Mouse (Mus musculus) cerebellum, adult 9-11 months (tissue): Measurements from ENCODE around the gene Kcnq5.
A peak's percentile ranks its signal among the peaks of the same experiment; 100 is the strongest.
"Not testable (repeated sequence)": the region's sequence is repeated elsewhere in the genome, so short reads cannot be mapped to it uniquely, and the experiment has no call there.

Experiments
- DNase-seq: peaks from one replicate; pipeline ENCODE4 v3.0.0; 2022

Kcnq5 gene

GRCm38 (mm10) chr1:21460941-21461689, 500.6 kb downstream of the Kcnq5 start:
- DNase-seq: peak; percentile 17

GRCm38 (mm10) chr1:21458581-21458980, 503.2 kb downstream of the Kcnq5 start:
- DNase-seq: no peak

GRCm38 (mm10) chr1:21455971-21456370, 505.8 kb downstream of the Kcnq5 start:
- no peak for DNase-seq

GRCm38 (mm10) chr1:21448227-21448626, 513.5 kb downstream of the Kcnq5 start:
- no peak for DNase-seq

GRCm38 (mm10) chr1:21436753-21437152, 525.0 kb downstream of the Kcnq5 start:
- no peak for DNase-seq

GRCm38 (mm10) chr1:21434853-21435252, 526.9 kb downstream of the Kcnq5 start:
- DNase-seq: no peak

GRCm38 (mm10) chr1:21431666-21432065, 530.1 kb downstream of the Kcnq5 start:
- DNase-seq: no peak

GRCm38 (mm10) chr1:21428079-21428478, 533.7 kb downstream of the Kcnq5 start:
- DNase-seq: no peak

- no peak for DNase-seq
Observed at GRCm38 (mm10) chr1:21425654-21426053, 536.1 kb downstream of the Kcnq5 start.

- DNase-seq: no peak
Observed at GRCm38 (mm10) chr1:21419370-21419769, 542.4 kb downstream of the Kcnq5 start.

- DNase-seq: no peak
Observed at GRCm38 (mm10) chr1:21412197-21412555, 549.6 kb downstream of the Kcnq5 start.

GRCm38 (mm10) chr1:21411331-21412196, 550.2 kb downstream of the Kcnq5 start:
- DNase-seq: peak; percentile 85

- no peak for DNase-seq
Observed at GRCm38 (mm10) chr1:21407266-21407665, 554.5 kb downstream of the Kcnq5 start.

- DNase-seq: no peak
Observed at GRCm38 (mm10) chr1:21402804-21403203, 558.9 kb downstream of the Kcnq5 start.

- no peak for DNase-seq
Observed at GRCm38 (mm10) chr1:21391138-21391671, 570.5 kb downstream of the Kcnq5 start.

- no peak for DNase-seq
Observed at GRCm38 (mm10) chr1:21383256-21383655, 578.5 kb downstream of the Kcnq5 start, which contains the start of gene Khdc1b. Gene Khdc1b (plus strand): TSS chr1:21383556.

- not testable (repeated sequence) for DNase-seq
Observed at GRCm38 (mm10) chr1:21368031-21368430, 593.7 kb downstream of the Kcnq5 start, which contains the start of gene Khdc1c. Gene Khdc1c (plus strand): TSS chr1:21368331.

GRCm38 (mm10) chr1:21349341-21349740, 612.4 kb downstream of the Kcnq5 start, which contains the start of gene Khdc1a:
Gene Khdc1a (plus strand): TSS chr1:21349641.
- DNase-seq: no peak
